Comparison of ENCODE assay signal across 19 mouse cellular contexts in genomic region chr1:150816035-150816807, GRCm38 (mm10).
DNase-seq lines count a peak whose midpoint lies in the region; ATAC-seq and TF ChIP-seq lines count a peak whose summit lies in the region.
"Had no signal": no experiment of that assay in that cellular context is flagged by ENCODE, and none has a peak within 500 bp of the region (broad histone marks: within the 10 kb centered on the region; RNA-seq: fewer than 3 reads in every experiment).

No protein-coding gene starts in this region.

- DNase-seq in limb, embryonic 11.5 days (ENCODE audit: low spot score), result no peak
- DNase-seq in limb, embryonic 10.5 days (ENCODE audit: low spot score), result no peak
- peak; percentile 52 for DNase-seq in limb, embryonic 14.5 days (ENCODE audit: low spot score)
- no peak for DNase-seq in lung, postnatal 10 days
- DNase-seq in left cerebral cortex, adult 18-20 months (ENCODE audit: low spot score in 2 of 2), result no peak
- DNase-seq in kidney, adult 8-10 months, result no peak
- DNase-seq: adrenal gland, adult 2 months; adrenal gland, postnatal 10 days; adrenal gland, postnatal 25 days; cerebellum, adult 11 months; cerebellum, adult 18-20 months; cerebellum, adult 9-10 months; cerebellum, postnatal 10 days; cerebellum, postnatal 25 days had no signal

- ATAC-seq in limb, embryonic 11.5 days (ENCODE audit: insufficient number of reproducible peaks, low FRiP score, low TSS enrichment, low read depth), result peak; percentile 75; the same call in 1 of the 2 replicates
- peak; percentile 71 for ATAC-seq in limb, embryonic 12.5 days (ENCODE audit: insufficient number of reproducible peaks, insufficient read depth, low FRiP score, low TSS enrichment, low read depth)
- peak; percentile 58 for ATAC-seq in limb, embryonic 14.5 days (ENCODE audit: low FRiP score, low read depth)
- ATAC-seq: forebrain, embryonic 13.5 days; forebrain, embryonic 15.5 days had no signal

- no peaks in the 10 kb centered on the region for H3K36me3 ChIP-seq in limb, embryonic 11.5 days (ENCODE audit: control insufficient read depth, insufficient read depth, low read length)
- H3K36me3 ChIP-seq in limb, embryonic 10.5 days, result peaks cover 15% of the 10 kb centered on the region; the same call in 1 of the 2 replicates
- H3K36me3 ChIP-seq in limb, embryonic 12.5 days, result peaks cover 10% of the 10 kb centered on the region; the same call in 1 of the 2 replicates
- H3K36me3 ChIP-seq in limb, embryonic 14.5 days (ENCODE audit: control insufficient read depth, insufficient read depth, low read length), result 0 out of 2 replicates have a peak, but pooled peaks cover 4% of the 10 kb centered on the region
- H3K36me3 ChIP-seq: forebrain, embryonic 15.5 days had no signal

- H3K4me3 ChIP-seq in limb, embryonic 11.5 days (ENCODE audit: low read depth, low read length), result no peak overlapping the region
- no peak overlapping the region for H3K4me3 ChIP-seq in limb, embryonic 10.5 days
- no peak overlapping the region for H3K4me3 ChIP-seq in limb, embryonic 12.5 days (replicated peaks)
- H3K4me3 ChIP-seq in limb, embryonic 14.5 days (replicated peaks; ENCODE audit: low read length), result no peak overlapping the region
- H3K4me3 ChIP-seq: embryonic facial prominence, embryonic 10.5 days; embryonic facial prominence, embryonic 12.5 days; forebrain, embryonic 13.5 days; forebrain, embryonic 15.5 days had no signal

- H3K27me3 ChIP-seq in limb, embryonic 11.5 days (ENCODE audit: control insufficient read depth, insufficient read depth, low read length), result no peaks in the 10 kb centered on the region
- no peaks in the 10 kb centered on the region for H3K27me3 ChIP-seq in limb, embryonic 10.5 days (ENCODE audit: low read depth, poor library complexity, severe bottlenecking)
- no peaks in the 10 kb centered on the region for H3K27me3 ChIP-seq in limb, embryonic 12.5 days
- H3K27me3 ChIP-seq in limb, embryonic 14.5 days (ENCODE audit: control insufficient read depth, insufficient read depth, low read length), result no peaks in the 10 kb centered on the region
- H3K27me3 ChIP-seq: embryonic facial prominence, embryonic 12.5 days; forebrain, embryonic 13.5 days; forebrain, embryonic 15.5 days had no signal

- 62% methylated on average over 11 of the region's 11 CpGs for WGBS in limb, embryonic 11.5 days
- 86% methylated on average over 11 of the region's 11 CpGs for WGBS in limb, embryonic 10.5 days
- WGBS in limb, embryonic 12.5 days, result 51% methylated on average over 11 of the region's 11 CpGs
- WGBS in limb, embryonic 14.5 days, result 38% methylated on average over 11 of the region's 11 CpGs

- H3K9ac ChIP-seq in limb, embryonic 11.5 days (ENCODE audit: low read length), result no peak overlapping the region
- no peak overlapping the region for H3K9ac ChIP-seq in limb, embryonic 12.5 days (replicated peaks)
- no peak overlapping the region for H3K9ac ChIP-seq in limb, embryonic 14.5 days (ENCODE audit: low read depth, low read length, severe bottlenecking)
- H3K9ac ChIP-seq: embryonic facial prominence, embryonic 12.5 days; forebrain, embryonic 13.5 days; forebrain, embryonic 15.5 days had no signal

- TF ChIP-seq POLR2A in limb, embryonic 14.5 days (IDR thresholded peaks at IDR 0.05; ENCODE audit: borderline replicate concordance, extremely low read depth, insufficient read depth, insufficient read length), result no peak

- H3K4me1 ChIP-seq in limb, embryonic 11.5 days (ENCODE audit: control insufficient read depth, insufficient read depth, low read length), result 0 out of 2 replicates have a peak, but pooled peaks cover 2% of the 10 kb centered on the region
- 0 out of 2 replicates have a peak, but pooled peaks cover 8% of the 10 kb centered on the region for H3K4me1 ChIP-seq in limb, embryonic 10.5 days
- peaks cover 15% of the 10 kb centered on the region for H3K4me1 ChIP-seq in limb, embryonic 12.5 days (replicated peaks)
- H3K4me1 ChIP-seq in limb, embryonic 14.5 days (ENCODE audit: control insufficient read depth, insufficient read depth, low read length), result peaks cover 14% of the 10 kb centered on the region
- H3K4me1 ChIP-seq: embryonic facial prominence, embryonic 10.5 days; embryonic facial prominence, embryonic 12.5 days; forebrain, embryonic 13.5 days; forebrain, embryonic 15.5 days had no signal

- H3K4me2 ChIP-seq in limb, embryonic 11.5 days (ENCODE audit: low read depth, severe bottlenecking), result no peak overlapping the region
- no peak overlapping the region for H3K4me2 ChIP-seq in limb, embryonic 12.5 days
- no peak overlapping the region for H3K4me2 ChIP-seq in limb, embryonic 14.5 days (replicated peaks; ENCODE audit: low read depth, low read length, severe bottlenecking)
- H3K4me2 ChIP-seq: embryonic facial prominence, embryonic 12.5 days; forebrain, embryonic 13.5 days; forebrain, embryonic 15.5 days had no signal

- H3K27ac ChIP-seq in limb, embryonic 11.5 days (replicated peaks; ENCODE audit: low read depth, low read length), result peak overlapping the region; percentile 55; the same call in 1 of the 2 replicates
- H3K27ac ChIP-seq in limb, embryonic 10.5 days, result no peak overlapping the region; the same call in 1 of the 2 replicates
- H3K27ac ChIP-seq in limb, embryonic 12.5 days, result peak overlapping the region; percentile 85
- peak overlapping the region; percentile 52; the same call in 1 of the 2 replicates for H3K27ac ChIP-seq in limb, embryonic 14.5 days (replicated peaks; ENCODE audit: low read depth, low read length)
- H3K27ac ChIP-seq: embryonic facial prominence, embryonic 10.5 days; embryonic facial prominence, embryonic 12.5 days; forebrain, embryonic 13.5 days; forebrain, embryonic 15.5 days had no signal

- no peaks in the 10 kb centered on the region for H3K9me3 ChIP-seq in limb, embryonic 11.5 days (ENCODE audit: control insufficient read depth, low read length)
- no peaks in the 10 kb centered on the region for H3K9me3 ChIP-seq in limb, embryonic 10.5 days (replicated peaks)
- no peaks in the 10 kb centered on the region for H3K9me3 ChIP-seq in limb, embryonic 12.5 days
- no peaks in the 10 kb centered on the region for H3K9me3 ChIP-seq in limb, embryonic 14.5 days (ENCODE audit: control insufficient read depth, low read length)
- H3K9me3 ChIP-seq: embryonic facial prominence, embryonic 10.5 days; embryonic facial prominence, embryonic 12.5 days; forebrain, embryonic 13.5 days; forebrain, embryonic 15.5 days had no signal
